ENCODE assay signal across 9 mouse cellular contexts in genomic region chr2:38394977-38395868, GRCm38 (mm10). TPM values are rescaled to one million over a fixed set of nuclear protein-coding genes. Genes with fewer than 3 reads are reported as not detected.
DNase-seq lines count a peak whose midpoint lies in the region; ATAC-seq and TF ChIP-seq lines count a peak whose summit lies in the region.
"Had no signal": no experiment of that assay in that cellular context is flagged by ENCODE, and none has a peak within 500 bp of the region (broad histone marks: within the 10 kb centered on the region; RNA-seq: fewer than 3 reads in every experiment).

No protein-coding gene starts in this region.

- WGBS in liver, adult 2 months = 63% methylated on average over 17 of the region's 17 CpGs
- 66% methylated on average over 17 of the region's 17 CpGs for WGBS in liver, postnatal 0 days (ENCODE audit: insufficient replicate concordance)
- 72% methylated on average over 17 of the region's 17 CpGs for WGBS in limb, embryonic 14.5 days

- H3K79me2 ChIP-seq in liver, adult 2 months (ENCODE audit: control insufficient read depth, insufficient read depth, low read length) = no peaks in the 10 kb centered on the region

- peak; percentile 10 for DNase-seq in liver, adult 2 months (ENCODE audit: extremely low read depth, low read depth, low spot score)
- DNase-seq in liver, postnatal 0 days = no peak
- DNase-seq in frontal cortex, adult 2 months (ENCODE audit: extremely low spot score in 1 of 2, low spot score in 1 of 2) = peak; percentile 50 to 68
- DNase-seq in limb, embryonic 14.5 days (ENCODE audit: low spot score) = peak; percentile 57
- peak; percentile 36 to 58 for DNase-seq in right cerebral cortex, postnatal 36 days (ENCODE audit: low spot score in 2 of 2)
- DNase-seq in kidney, postnatal 4 days = no peak
- no peak for DNase-seq in urinary bladder, postnatal 4 days (ENCODE audit: low spot score in 2 of 2)
- DNase-seq: kidney, adult 11 months had no signal

- no peak for TF ChIP-seq EP300 in liver, postnatal 0 days (IDR thresholded peaks at IDR 0.05; ENCODE audit: low read depth)

- ATAC-seq in liver, postnatal 0 days = no peak
- ATAC-seq in limb, embryonic 14.5 days (ENCODE audit: low FRiP score, low read depth) = peak; percentile 84

- no peak overlapping the region for H3K27ac ChIP-seq in liver, adult 2 months (replicated peaks; ENCODE audit: insufficient read depth, low read depth, low read length)
- no peak overlapping the region for H3K27ac ChIP-seq in liver, postnatal 0 days (ENCODE audit: low read depth)
- no peak overlapping the region for H3K27ac ChIP-seq in limb, embryonic 14.5 days (replicated peaks; ENCODE audit: low read depth, low read length)

- H3K4me2 ChIP-seq in liver, postnatal 0 days (ENCODE audit: low read depth, low read length) = no peak overlapping the region
- H3K4me2 ChIP-seq in limb, embryonic 14.5 days (replicated peaks; ENCODE audit: low read depth, low read length, severe bottlenecking) = no peak overlapping the region

- no peak overlapping the region for H3K9ac ChIP-seq in liver, adult 2 months (ENCODE audit: low read depth, low read length)
- no peak overlapping the region for H3K9ac ChIP-seq in liver, postnatal 0 days (replicated peaks)
- H3K9ac ChIP-seq in limb, embryonic 14.5 days (ENCODE audit: low read depth, low read length, severe bottlenecking) = no peak overlapping the region

- H3K4me3 ChIP-seq in liver, adult 2 months (ENCODE audit: insufficient read depth, low read depth, low read length) = no peak overlapping the region
- H3K4me3 ChIP-seq in liver, postnatal 0 days (ENCODE audit: low read depth, low read length) = no peak overlapping the region
- no peak overlapping the region for H3K4me3 ChIP-seq in limb, embryonic 14.5 days (replicated peaks; ENCODE audit: low read length)

- no peaks in the 10 kb centered on the region for H3K9me3 ChIP-seq in liver, postnatal 0 days (ENCODE audit: low read length)
- no peaks in the 10 kb centered on the region for H3K9me3 ChIP-seq in limb, embryonic 14.5 days (ENCODE audit: control insufficient read depth, low read length)

- H3K27me3 ChIP-seq in liver, adult 2 months (ENCODE audit: control insufficient read depth, insufficient read depth, low read length) = no peaks in the 10 kb centered on the region
- no peaks in the 10 kb centered on the region for H3K27me3 ChIP-seq in liver, postnatal 0 days (ENCODE audit: insufficient read depth, low read length)
- no peaks in the 10 kb centered on the region for H3K27me3 ChIP-seq in limb, embryonic 14.5 days (ENCODE audit: control insufficient read depth, insufficient read depth, low read length)

- H3K36me3 ChIP-seq in liver, adult 2 months (ENCODE audit: control insufficient read depth, insufficient read depth, low read length) = no peaks in the 10 kb centered on the region
- H3K36me3 ChIP-seq in liver, postnatal 0 days (replicated peaks; ENCODE audit: insufficient read depth, low read length) = no peaks in the 10 kb centered on the region
- H3K36me3 ChIP-seq in limb, embryonic 14.5 days (ENCODE audit: control insufficient read depth, insufficient read depth, low read length) = no peaks in the 10 kb centered on the region

- no peaks in the 10 kb centered on the region for H3K4me1 ChIP-seq in liver, adult 2 months (ENCODE audit: control insufficient read depth, insufficient read depth, low read length)
- H3K4me1 ChIP-seq in liver, postnatal 0 days (ENCODE audit: insufficient read depth) = no peaks in the 10 kb centered on the region
- no peaks in the 10 kb centered on the region for H3K4me1 ChIP-seq in limb, embryonic 14.5 days (ENCODE audit: control insufficient read depth, insufficient read depth, low read length)

- TF ChIP-seq POLR2A in liver, adult 2 months (IDR thresholded peaks at IDR 0.05; ENCODE audit: extremely low read depth, insufficient read depth, low read length) = no peak
- TF ChIP-seq POLR2A in limb, embryonic 14.5 days (IDR thresholded peaks at IDR 0.05; ENCODE audit: borderline replicate concordance, extremely low read depth, insufficient read depth, insufficient read length) = no peak

- no peak for TF ChIP-seq CTCF in liver, adult 2 months (IDR thresholded peaks at IDR 0.05; ENCODE audit: low read depth, low read length)
- no peak for TF ChIP-seq CTCF in liver, postnatal 0 days (IDR thresholded peaks at IDR 0.05; ENCODE audit: low read depth)

RNA-seq across cellular contexts. Expression of gene Lhx2, which starts 56.1 kb away (rescaled TPM):
- 1.3 and 3.6 TPM in 2 replicates for total RNA-seq in liver, adult 2 months (2014; rRNA removed)
- polyA plus RNA-seq in liver, adult 2 months (2012; rRNA removed) = 4.6 and 5.4 TPM in 2 replicates
- polyA plus RNA-seq in liver, postnatal 0 days (2015; fragmentation: Nextera tagmentation; extraction: Ambion mirVana) = 1.7 and 2.8 TPM in 2 replicates
- 60.4 and 64.0 TPM in 2 replicates for polyA plus RNA-seq in frontal cortex, adult 2 months (2012; rRNA removed)
- 27.5 and 37.0 TPM in 2 replicates for polyA plus RNA-seq in limb, embryonic 14.5 days (2012; rRNA removed)
- 8.7 and 11.4 TPM in 2 replicates for polyA plus RNA-seq in limb, embryonic 14.5 days (2014; fragmentation: Nextera tagmentation; extraction: Ambion mirVana)
- total RNA-seq: gastrocnemius, postnatal 36 days had no signal

Comparison
In these comparisons a context has a peak if more than half of its experiments do, and no peak if none do; other contexts are left out.
1. DNase-seq: peak in liver, adult 2 months (single experiment), frontal cortex, adult 2 months (2 of 2), limb, embryonic 14.5 days (single experiment) and right cerebral cortex, postnatal 36 days (2 of 2); none in liver, postnatal 0 days (single experiment), kidney, postnatal 4 days (0 of 2) and urinary bladder, postnatal 4 days (0 of 2).